Mouse (Mus musculus) heart, adult 2 months (tissue): ENCODE measurements around the gene Bves.

Source experiments
- CTCF ChIP-seq: fragments of 200-600 bp; IDR thresholded peaks from 2 replicates; pipeline ENCODE4 v1.8.1; 2022; ENCODE audit warnings: antibody characterized with exemption, mild to moderate bottlenecking, moderate library complexity
- EP300 ChIP-seq: fragments of 200-500 bp; IDR thresholded peaks from 2 replicates; pipeline ENCODE4 v1.6.1; 2011; ENCODE audit warnings: low read depth, low read length, control low read depth; ENCODE audit not compliant: insufficient read depth
- POLR2A ChIP-seq: fragments of 200-500 bp; IDR thresholded peaks from 2 replicates; pipeline ENCODE4 v1.6.1; 2011; ENCODE audit warnings: mild to moderate bottlenecking, low read depth, low read length, control low read depth; ENCODE audit not compliant: insufficient read depth

DNA sequence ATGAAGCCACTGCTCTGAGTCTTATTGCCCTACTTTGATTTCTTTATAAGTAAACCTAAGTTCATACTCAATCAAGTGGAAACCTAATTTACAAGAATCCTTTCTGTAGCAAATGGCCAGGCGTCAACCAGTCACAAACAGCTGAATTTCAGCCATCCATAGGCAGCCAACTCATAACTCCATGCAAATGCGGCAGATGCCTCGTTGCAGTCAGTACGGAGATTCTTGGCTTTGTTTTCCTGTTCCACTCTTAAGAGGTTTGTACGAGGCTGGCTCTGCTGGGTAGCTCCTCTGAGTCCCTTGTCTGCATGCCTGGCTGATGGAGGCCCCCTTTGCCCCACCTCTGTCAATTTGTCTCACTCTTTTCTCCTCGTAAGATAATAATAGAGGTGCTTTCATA is 37.1 kb upstream of the Bves start:
- TF ChIP-seq CTCF (no peak), POLR2A (no peak), EP300 (no peak)
